Mouse (Mus musculus): ENCODE measurements at regions not wholly inside any gene's neighbourhood (a gene's known extent, or its start where the extent isn't known, plus 50 kb on each side); places are given as distances from the start of the nearest gene placed in this dataset.
A peak's percentile ranks its signal among the peaks of the same experiment; 100 is the strongest.

GRCm38 (mm10) chr16:21340136-21340535, 82.8 kb upstream of the Vps8 start:
- H3K4me3 ChIP-seq: no peak overlapping the region
- H3K4me2 ChIP-seq: no peak overlapping the region
- H3K36me3 ChIP-seq: no peaks in the 10 kb centered on the region
- peaks cover 49% of the 10 kb centered on the region for H3K4me1 ChIP-seq
- WGBS: 37% methylated on average over 7 of the region's 7 CpGs
- peak overlapping the region; percentile 96 for H3K27ac ChIP-seq
- ATAC-seq (ENCODE audit: insufficient number of reproducible peaks, insufficient read depth, low FRiP score, low TSS enrichment, low read depth): no peak
- H3K9me3 ChIP-seq: no peaks in the 10 kb centered on the region
- no peaks in the 10 kb centered on the region for H3K27me3 ChIP-seq
- no peak overlapping the region for H3K9ac ChIP-seq

GRCm38 (mm10) chr16:21349869-21350268, 73.0 kb upstream of the Vps8 start:
- no peak overlapping the region for H3K4me3 ChIP-seq

GRCm38 (mm10) chr16:21351289-21351688, 71.6 kb upstream of the Vps8 start:
- no peak overlapping the region for H3K9ac ChIP-seq

More at GRCm38 (mm10) chr16:21349869-21350268, 73.0 kb upstream of the Vps8 start:
- no peak for ATAC-seq (ENCODE audit: insufficient number of reproducible peaks, insufficient read depth, low FRiP score, low TSS enrichment, low read depth)
- Histone ChIP-seq H3K9ac (no peak overlapping the region), H3K4me1 (peaks cover 27% of the 10 kb centered on the region), H3K27me3 (no peaks in the 10 kb centered on the region), H3K36me3 (no peaks in the 10 kb centered on the region), H3K4me2 (no peak overlapping the region), H3K9me3 (no peaks in the 10 kb centered on the region), H3K27ac (no peak overlapping the region)
- WGBS: 67% methylated on average over 1 of the region's 1 CpGs

GRCm38 (mm10) chr16:21353111-21353510, 69.8 kb upstream of the Vps8 start:
- ATAC-seq (ENCODE audit: insufficient number of reproducible peaks, insufficient read depth, low FRiP score, low TSS enrichment, low read depth): no peak
- H3K4me3 ChIP-seq: no peak overlapping the region
- no peaks in the 10 kb centered on the region for H3K36me3 ChIP-seq
- H3K4me2 ChIP-seq: peak overlapping the region; percentile 27
- no peak overlapping the region for H3K9ac ChIP-seq
- no peaks in the 10 kb centered on the region for H3K9me3 ChIP-seq
- no peaks in the 10 kb centered on the region for H3K27me3 ChIP-seq
- H3K27ac ChIP-seq: peak overlapping the region; percentile 66
- H3K4me1 ChIP-seq: peaks cover 32% of the 10 kb centered on the region
- WGBS: 30% methylated on average over 5 of the region's 5 CpGs

More at GRCm38 (mm10) chr16:21351289-21351688, 71.6 kb upstream of the Vps8 start:
- Histone ChIP-seq H3K36me3 (no peaks in the 10 kb centered on the region), H3K4me3 (no peak overlapping the region), H3K27ac (no peak overlapping the region), H3K4me1 (peaks cover 28% of the 10 kb centered on the region), H3K9me3 (no peaks in the 10 kb centered on the region), H3K27me3 (no peaks in the 10 kb centered on the region), H3K4me2 (no peak overlapping the region)
- no peak for ATAC-seq (ENCODE audit: insufficient number of reproducible peaks, insufficient read depth, low FRiP score, low TSS enrichment, low read depth)
- 92% methylated on average over 3 of the region's 3 CpGs for WGBS

- Histone ChIP-seq H3K9me3 (no peaks in the 10 kb centered on the region), H3K4me2 (peak overlapping the region; percentile 27), H3K4me1 (peaks cover 31% of the 10 kb centered on the region), H3K27me3 (no peaks in the 10 kb centered on the region), H3K4me3 (no peak overlapping the region), H3K36me3 (no peaks in the 10 kb centered on the region), H3K9ac (no peak overlapping the region), H3K27ac (peak overlapping the region; percentile 66)
- 11% methylated on average over 6 of the region's 6 CpGs for WGBS
- ATAC-seq (ENCODE audit: insufficient number of reproducible peaks, insufficient read depth, low FRiP score, low TSS enrichment, low read depth): peak; percentile 77
These were observed 69.4 kb upstream of the Vps8 start for GRCm38 (mm10) chr16:21353545-21353944.

GRCm38 (mm10) chr16:21355638-21356037, 67.3 kb upstream of the Vps8 start:
- Histone ChIP-seq H3K4me2 (no peak overlapping the region), H3K4me3 (no peak overlapping the region), H3K4me1 (peaks cover 25% of the 10 kb centered on the region), H3K36me3 (no peaks in the 10 kb centered on the region), H3K9me3 (no peaks in the 10 kb centered on the region), H3K27me3 (no peaks in the 10 kb centered on the region), H3K9ac (no peak overlapping the region), H3K27ac (no peak overlapping the region)
- no peak for ATAC-seq (ENCODE audit: insufficient number of reproducible peaks, insufficient read depth, low FRiP score, low TSS enrichment, low read depth)
- WGBS: 87% methylated on average over 1 of the region's 1 CpGs

GRCm38 (mm10) chr16:21357433-21357832, 65.5 kb upstream of the Vps8 start:
- ATAC-seq (ENCODE audit: insufficient number of reproducible peaks, insufficient read depth, low FRiP score, low TSS enrichment, low read depth): no peak
- Histone ChIP-seq H3K4me1 (peaks cover 25% of the 10 kb centered on the region), H3K9ac (no peak overlapping the region), H3K27ac (no peak overlapping the region), H3K4me2 (no peak overlapping the region), H3K36me3 (no peaks in the 10 kb centered on the region), H3K9me3 (no peaks in the 10 kb centered on the region), H3K4me3 (no peak overlapping the region), H3K27me3 (no peaks in the 10 kb centered on the region)
- 55% methylated on average over 5 of the region's 5 CpGs for WGBS

- 54% methylated on average over 12 of the region's 12 CpGs for WGBS
- no peak overlapping the region for H3K4me3 ChIP-seq
- no peak overlapping the region for H3K27ac ChIP-seq
- no peaks in the 10 kb centered on the region for H3K27me3 ChIP-seq
- no peaks in the 10 kb centered on the region for H3K36me3 ChIP-seq
- H3K4me2 ChIP-seq: no peak overlapping the region
- no peaks in the 10 kb centered on the region for H3K9me3 ChIP-seq
- H3K9ac ChIP-seq: no peak overlapping the region
- H3K4me1 ChIP-seq: peaks cover 24% of the 10 kb centered on the region
- no peak for ATAC-seq (ENCODE audit: insufficient number of reproducible peaks, insufficient read depth, low FRiP score, low TSS enrichment, low read depth)
These were observed 64.5 kb upstream of the Vps8 start for GRCm38 (mm10) chr16:21358313-21358920.

GRCm38 (mm10) chr16:21359459-21359858, 63.5 kb upstream of the Vps8 start:
- H3K4me1 ChIP-seq: peaks cover 30% of the 10 kb centered on the region
- no peaks in the 10 kb centered on the region for H3K36me3 ChIP-seq
- H3K9ac ChIP-seq: no peak overlapping the region
- no peak overlapping the region for H3K4me2 ChIP-seq
- H3K27me3 ChIP-seq: no peaks in the 10 kb centered on the region
- H3K27ac ChIP-seq: no peak overlapping the region
- H3K4me3 ChIP-seq: no peak overlapping the region
- 73% methylated on average over 4 of the region's 4 CpGs for WGBS
- H3K9me3 ChIP-seq: no peaks in the 10 kb centered on the region
- no peak for ATAC-seq (ENCODE audit: insufficient number of reproducible peaks, insufficient read depth, low FRiP score, low TSS enrichment, low read depth)

GRCm38 (mm10) chr16:21361406-21361805, 61.5 kb upstream of the Vps8 start:
- H3K27me3 ChIP-seq: no peaks in the 10 kb centered on the region
- no peak overlapping the region for H3K4me2 ChIP-seq
- 45% methylated on average over 2 of the region's 2 CpGs for WGBS
- H3K9ac ChIP-seq: no peak overlapping the region
- ATAC-seq (ENCODE audit: insufficient number of reproducible peaks, insufficient read depth, low FRiP score, low TSS enrichment, low read depth): no peak
- peaks cover 28% of the 10 kb centered on the region for H3K4me1 ChIP-seq
- H3K27ac ChIP-seq: no peak overlapping the region
- no peak overlapping the region for H3K4me3 ChIP-seq
- H3K36me3 ChIP-seq: no peaks in the 10 kb centered on the region
- no peaks in the 10 kb centered on the region for H3K9me3 ChIP-seq

- Histone ChIP-seq H3K36me3 (no peaks in the 10 kb centered on the region), H3K4me1 (peaks cover 33% of the 10 kb centered on the region), H3K4me2 (no peak overlapping the region), H3K9me3 (no peaks in the 10 kb centered on the region), H3K4me3 (no peak overlapping the region), H3K9ac (0 out of 2 replicates have a peak overlapping the region, but pooled peaks have one; percentile 16), H3K27me3 (no peaks in the 10 kb centered on the region), H3K27ac (0 out of 2 replicates have a peak overlapping the region, but pooled peaks have one; percentile 33)
- no peak for ATAC-seq (ENCODE audit: insufficient number of reproducible peaks, insufficient read depth, low FRiP score, low TSS enrichment, low read depth)
- WGBS: 34% methylated on average over 12 of the region's 12 CpGs
These were observed 60.1 kb upstream of the Vps8 start for GRCm38 (mm10) chr16:21362663-21363367.

- ATAC-seq (ENCODE audit: insufficient number of reproducible peaks, insufficient read depth, low FRiP score, low TSS enrichment, low read depth): no peak
- Histone ChIP-seq H3K4me2 (no peak overlapping the region), H3K27me3 (no peaks in the 10 kb centered on the region), H3K4me3 (no peak overlapping the region), H3K4me1 (peaks cover 36% of the 10 kb centered on the region), H3K36me3 (no peaks in the 10 kb centered on the region), H3K9me3 (no peaks in the 10 kb centered on the region), H3K27ac (no peak overlapping the region), H3K9ac (no peak overlapping the region)
- 61% methylated on average over 8 of the region's 8 CpGs for WGBS
These were observed 58.0 kb upstream of the Vps8 start for GRCm38 (mm10) chr16:21364885-21365284.
